Mouse (Mus musculus): ENCODE data around the gene Sparc. TPM values are rescaled to one million over a fixed set of nuclear protein-coding genes. Genes with fewer than 3 reads are reported as not detected.
A peak's percentile ranks its signal among the peaks of the same experiment; 100 is the strongest.

The Sparc gene
- polyA plus RNA-seq, 1 experiment from 2014 or later, result 3,340 TPM

GRCm38 (mm10) chr11:55410005-55410404 lies 13.0 kb downstream of the Sparc start:
- no peak overlapping the region for H3K4me2 ChIP-seq (ENCODE audit: low read depth, low read length)
- no peaks in the 10 kb centered on the region for H3K27me3 ChIP-seq (replicated peaks; ENCODE audit: control insufficient read depth, insufficient read depth, low read length)
- H3K9ac ChIP-seq (ENCODE audit: low read depth, low read length), result no peak overlapping the region
- DNase-seq (ENCODE audit: low spot score) (no peak), ATAC-seq (ENCODE audit: low read depth) (no peak)
- no peak overlapping the region for H3K27ac ChIP-seq (replicated peaks; ENCODE audit: low read depth, low read length)
- peaks cover 11% of the 10 kb centered on the region for H3K4me1 ChIP-seq (ENCODE audit: control insufficient read depth, insufficient read depth, low read length)
- peaks cover 76% of the 10 kb centered on the region for H3K36me3 ChIP-seq (ENCODE audit: control insufficient read depth, insufficient read depth, low read length)
- WGBS, result 87% methylated on average over 3 of the region's 3 CpGs
- H3K9me3 ChIP-seq (ENCODE audit: control insufficient read depth, low read length), result no peaks in the 10 kb centered on the region
- no peak overlapping the region for H3K4me3 ChIP-seq (ENCODE audit: low read depth, low read length)

- H3K36me3 ChIP-seq (ENCODE audit: control insufficient read depth, insufficient read depth, low read length), result peaks cover 90% of the 10 kb centered on the region
- no peak overlapping the region for H3K9ac ChIP-seq (ENCODE audit: low read depth, low read length)
- H3K9me3 ChIP-seq (ENCODE audit: control insufficient read depth, low read length), result no peaks in the 10 kb centered on the region
- ATAC-seq (ENCODE audit: low read depth) (no peak), DNase-seq (ENCODE audit: low spot score) (no peak)
- no peaks in the 10 kb centered on the region for H3K27me3 ChIP-seq (replicated peaks; ENCODE audit: control insufficient read depth, insufficient read depth, low read length)
- WGBS, result 87% methylated on average over 4 of the region's 4 CpGs
- H3K4me1 ChIP-seq (ENCODE audit: control insufficient read depth, insufficient read depth, low read length), result peaks cover 5% of the 10 kb centered on the region
- H3K4me3 ChIP-seq (ENCODE audit: low read depth, low read length), result no peak overlapping the region
- no peak overlapping the region for H3K27ac ChIP-seq (replicated peaks; ENCODE audit: low read depth, low read length)
- no peak overlapping the region for H3K4me2 ChIP-seq (ENCODE audit: low read depth, low read length)
These were observed 15.8 kb downstream of the Sparc start for GRCm38 (mm10) chr11:55407133-55407532.

- Histone ChIP-seq H3K27me3 (replicated peaks; ENCODE audit: control insufficient read depth, insufficient read depth, low read length) (no peaks in the 10 kb centered on the region), H3K9me3 (ENCODE audit: control insufficient read depth, low read length) (no peaks in the 10 kb centered on the region), H3K36me3 (ENCODE audit: control insufficient read depth, insufficient read depth, low read length) (peaks cover 99% of the 10 kb centered on the region), H3K4me3 (ENCODE audit: low read depth, low read length) (no peak overlapping the region), H3K4me2 (ENCODE audit: low read depth, low read length) (no peak overlapping the region), H3K4me1 (ENCODE audit: control insufficient read depth, insufficient read depth, low read length) (no peaks in the 10 kb centered on the region; the same call in 1 of the 2 replicates), H3K27ac (replicated peaks; ENCODE audit: low read depth, low read length) (peak overlapping the region; percentile 63), H3K9ac (ENCODE audit: low read depth, low read length) (no peak overlapping the region)
- DNase-seq (ENCODE audit: low spot score), result peak; percentile 35
- 45% methylated on average over 8 of the region's 8 CpGs for WGBS
- no peak for ATAC-seq (ENCODE audit: low read depth)
These were observed 17.1 kb downstream of the Sparc start for GRCm38 (mm10) chr11:55405601-55406469.

- 84% methylated on average over 9 of the region's 9 CpGs for WGBS
- H3K4me2 ChIP-seq (ENCODE audit: low read depth, low read length), result no peak overlapping the region
- no peak overlapping the region for H3K9ac ChIP-seq (ENCODE audit: low read depth, low read length)
- H3K9me3 ChIP-seq (ENCODE audit: control insufficient read depth, low read length), result no peaks in the 10 kb centered on the region
- no peak overlapping the region for H3K4me3 ChIP-seq (ENCODE audit: low read depth, low read length)
- no peak for ATAC-seq (ENCODE audit: low read depth)
- no peak for DNase-seq (ENCODE audit: low spot score)
- peaks cover 97% of the 10 kb centered on the region for H3K36me3 ChIP-seq (ENCODE audit: control insufficient read depth, insufficient read depth, low read length)
- no peaks in the 10 kb centered on the region for H3K27me3 ChIP-seq (replicated peaks; ENCODE audit: control insufficient read depth, insufficient read depth, low read length)
- H3K4me1 ChIP-seq (ENCODE audit: control insufficient read depth, insufficient read depth, low read length), result no peaks in the 10 kb centered on the region
- H3K27ac ChIP-seq (replicated peaks; ENCODE audit: low read depth, low read length), result peak overlapping the region; percentile 63; the same call in 1 of the 2 replicates
These were observed 18.1 kb downstream of the Sparc start for GRCm38 (mm10) chr11:55404659-55405457.

GRCm38 (mm10) chr11:55400863-55401262 lies 22.1 kb downstream of the Sparc start:
- Histone ChIP-seq H3K9me3 (ENCODE audit: control insufficient read depth, low read length) (no peaks in the 10 kb centered on the region), H3K27ac (replicated peaks; ENCODE audit: low read depth, low read length) (no peak overlapping the region), H3K9ac (ENCODE audit: low read depth, low read length) (no peak overlapping the region), H3K36me3 (ENCODE audit: control insufficient read depth, insufficient read depth, low read length) (peaks cover 92% of the 10 kb centered on the region), H3K4me1 (ENCODE audit: control insufficient read depth, insufficient read depth, low read length) (no peaks in the 10 kb centered on the region), H3K27me3 (replicated peaks; ENCODE audit: control insufficient read depth, insufficient read depth, low read length) (no peaks in the 10 kb centered on the region), H3K4me2 (ENCODE audit: low read depth, low read length) (no peak overlapping the region), H3K4me3 (ENCODE audit: low read depth, low read length) (no peak overlapping the region)
- WGBS, result 97% methylated on average over 2 of the region's 2 CpGs
- DNase-seq (ENCODE audit: low spot score) (no peak), ATAC-seq (ENCODE audit: low read depth) (0 out of 2 replicates have a peak, but pooled peaks have one; percentile 19)

GRCm38 (mm10) chr11:55398371-55398770 lies 24.6 kb downstream of the Sparc start:
- Histone ChIP-seq H3K27ac (replicated peaks; ENCODE audit: low read depth, low read length) (no peak overlapping the region), H3K9me3 (ENCODE audit: control insufficient read depth, low read length) (no peaks in the 10 kb centered on the region), H3K4me3 (ENCODE audit: low read depth, low read length) (no peak overlapping the region), H3K9ac (ENCODE audit: low read depth, low read length) (no peak overlapping the region), H3K27me3 (replicated peaks; ENCODE audit: control insufficient read depth, insufficient read depth, low read length) (no peaks in the 10 kb centered on the region), H3K4me1 (ENCODE audit: control insufficient read depth, insufficient read depth, low read length) (no peaks in the 10 kb centered on the region), H3K4me2 (ENCODE audit: low read depth, low read length) (no peak overlapping the region), H3K36me3 (ENCODE audit: control insufficient read depth, insufficient read depth, low read length) (peaks cover 89% of the 10 kb centered on the region)
- DNase-seq (ENCODE audit: low spot score), result no peak
- 88% methylated on average over 8 of the region's 8 CpGs for WGBS
- no peak; the same call in 1 of the 2 replicates for ATAC-seq (ENCODE audit: low read depth)

GRCm38 (mm10) chr11:55397441-55397840 lies 25.5 kb downstream of the Sparc start:
- 86% methylated on average over 9 of the region's 9 CpGs for WGBS
- ATAC-seq (ENCODE audit: low read depth) (no peak), DNase-seq (ENCODE audit: low spot score) (no peak)
- no peak overlapping the region for H3K4me3 ChIP-seq (ENCODE audit: low read depth, low read length)
- H3K9me3 ChIP-seq (ENCODE audit: control insufficient read depth, low read length), result no peaks in the 10 kb centered on the region
- H3K4me2 ChIP-seq (ENCODE audit: low read depth, low read length), result no peak overlapping the region
- no peak overlapping the region for H3K27ac ChIP-seq (replicated peaks; ENCODE audit: low read depth, low read length)
- H3K4me1 ChIP-seq (ENCODE audit: control insufficient read depth, insufficient read depth, low read length), result no peaks in the 10 kb centered on the region
- H3K27me3 ChIP-seq (replicated peaks; ENCODE audit: control insufficient read depth, insufficient read depth, low read length), result no peaks in the 10 kb centered on the region
- H3K36me3 ChIP-seq (ENCODE audit: control insufficient read depth, insufficient read depth, low read length), result peaks cover 79% of the 10 kb centered on the region
- no peak overlapping the region for H3K9ac ChIP-seq (ENCODE audit: low read depth, low read length)

GRCm38 (mm10) chr11:55397036-55397435 lies 25.9 kb downstream of the Sparc start:
- Histone ChIP-seq H3K36me3 (ENCODE audit: control insufficient read depth, insufficient read depth, low read length) (peaks cover 75% of the 10 kb centered on the region), H3K27me3 (replicated peaks; ENCODE audit: control insufficient read depth, insufficient read depth, low read length) (no peaks in the 10 kb centered on the region), H3K27ac (replicated peaks; ENCODE audit: low read depth, low read length) (no peak overlapping the region), H3K4me1 (ENCODE audit: control insufficient read depth, insufficient read depth, low read length) (no peaks in the 10 kb centered on the region), H3K9me3 (ENCODE audit: control insufficient read depth, low read length) (no peaks in the 10 kb centered on the region), H3K4me3 (ENCODE audit: low read depth, low read length) (no peak overlapping the region), H3K4me2 (ENCODE audit: low read depth, low read length) (no peak overlapping the region), H3K9ac (ENCODE audit: low read depth, low read length) (no peak overlapping the region)
- WGBS, result 78% methylated on average over 2 of the region's 2 CpGs
- DNase-seq (ENCODE audit: low spot score) (no peak), ATAC-seq (ENCODE audit: low read depth) (no peak)
